Mouse (Mus musculus): ENCODE data around the gene Pkdrej.

- no peak for TF ChIP-seq POLR2A (IDR thresholded peaks at IDR 0.05; ENCODE audit: extremely low read depth, insufficient read depth, low read length)
- TF ChIP-seq CTCF (IDR thresholded peaks at IDR 0.05; ENCODE audit: extremely low read depth, insufficient read depth, low read length), result no peak
Observed at GRCm38 (mm10) chr15:85766677-85767076, 54.9 kb downstream of the Pkdrej start.
